Mouse (Mus musculus) embryonic stem cell, embryonic (primary cell): Measurements from ENCODE around the gene Chil4.
"Not testable (repeated sequence)": the region's sequence is repeated elsewhere in the genome, so short reads cannot be mapped to it uniquely, and the experiment has no call there.

ENCODE experiments used
- CTCF ChIA-PET, 4 experiments: fragments of 300-600 bp in 2 of 4; fragments of 350-600 bp in 2 of 4; sonication (Branson Sonifier 250); formaldehyde crosslinking; loops; one replicate each; lab custom pipeline; 2022; ENCODE audit warnings: inconsistent platforms in 2 of 4; lab: Charles Lee
- POLR2A ChIA-PET, 4 experiments: fragments of 300-600 bp in 2 of 4; fragments of 350-600 bp in 2 of 4; sonication (Branson Sonifier 250); formaldehyde crosslinking; loops; one replicate each; lab custom pipeline; 2022; ENCODE audit warnings: antibody characterized with exemption in 4 of 4, inconsistent platforms in 1 of 4; lab: Charles Lee

The Chil4 gene

DNA sequence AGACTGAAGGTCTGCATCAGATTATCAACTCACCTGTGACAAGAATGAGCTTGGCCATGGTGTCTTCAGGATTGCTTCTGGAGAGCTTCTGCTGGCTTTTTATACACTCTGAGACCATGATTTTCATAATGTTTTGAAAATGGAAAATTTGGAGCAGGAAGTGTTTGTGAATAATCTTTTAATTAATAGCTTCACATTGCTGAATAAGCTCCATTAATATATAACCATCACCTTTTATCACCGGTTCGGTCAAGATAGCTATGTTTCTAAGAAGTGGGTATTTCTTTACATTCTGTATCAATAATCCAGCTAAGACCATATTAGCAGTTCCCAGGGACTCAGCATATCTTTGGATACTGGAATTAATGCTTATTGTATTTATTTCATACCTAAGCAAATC, at the start of gene Chil4:
TSS of gene Chil4 (minus strand) at position 101 of the 400 bp plus-strand sequence.
- CTCF ChIA-PET: interaction anchor here in 1 of 4 experiments (1.0 kb wide), 1 partner anchor 126 kb away, joined by 3 read pairs; no protein-coding TSS in a partner anchor
- POLR2A ChIA-PET: no interaction called here

DNA sequence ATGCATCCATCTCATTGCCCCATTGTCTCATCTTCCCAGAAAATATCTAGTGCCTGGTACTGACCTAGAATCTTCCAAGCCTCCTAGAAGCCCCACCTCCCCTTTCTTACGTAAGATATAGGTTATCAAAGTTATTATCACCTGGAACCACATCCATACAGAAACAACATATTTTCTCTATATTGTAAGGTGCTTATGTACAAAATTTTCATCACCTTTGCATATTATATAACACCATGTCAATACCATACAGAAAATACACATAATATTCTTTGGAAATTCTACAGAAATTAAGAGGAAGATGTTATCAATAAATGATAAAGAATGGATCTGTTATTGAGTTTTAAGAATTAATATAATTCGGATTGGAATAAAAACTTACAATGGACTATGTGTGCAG, 46.5 kb upstream of the Chil4 start:
- ChIA-PET CTCF (no interaction called here), POLR2A (no interaction called here)

- CTCF ChIA-PET: interaction anchor here in 1 of 4 experiments (0.6 kb wide), 1 partner anchor 735 kb away, joined by 3 read pairs; no protein-coding TSS in a partner anchor
- POLR2A ChIA-PET: no interaction called here
Measured at GRCm38 (mm10) chr3:106264854-106265253, 45.5 kb upstream of the Chil4 start.

DNA sequence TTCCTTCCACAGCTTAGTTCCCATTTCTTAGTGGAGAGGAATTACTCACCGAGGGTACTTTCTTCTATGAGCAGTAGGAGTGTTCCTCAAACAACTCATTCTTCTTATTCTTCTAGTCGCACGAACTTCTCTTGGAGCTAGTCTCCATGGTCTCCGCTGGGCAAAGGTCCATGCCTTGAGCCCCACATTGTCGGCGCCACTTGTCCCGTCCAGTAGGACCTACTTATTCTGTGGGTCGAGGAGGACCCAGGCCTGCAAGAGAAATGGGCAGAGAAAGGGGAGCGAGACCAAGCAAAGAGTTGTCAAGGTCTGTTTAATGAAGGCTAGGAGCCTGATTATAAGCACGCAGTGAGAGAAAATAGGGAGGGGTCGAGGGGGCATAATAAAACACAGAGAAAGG, 37.8 kb upstream of the Chil4 start:
- POLR2A ChIA-PET: not testable (repeated sequence)

GRCm38 (mm10) chr3:106252719-106253118, 33.4 kb upstream of the Chil4 start:
- ChIA-PET CTCF (no interaction called here), POLR2A (no interaction called here)

More for the DNA sequence above, 37.8 kb upstream of the Chil4 start:
- CTCF ChIA-PET: not testable (repeated sequence)

DNA sequence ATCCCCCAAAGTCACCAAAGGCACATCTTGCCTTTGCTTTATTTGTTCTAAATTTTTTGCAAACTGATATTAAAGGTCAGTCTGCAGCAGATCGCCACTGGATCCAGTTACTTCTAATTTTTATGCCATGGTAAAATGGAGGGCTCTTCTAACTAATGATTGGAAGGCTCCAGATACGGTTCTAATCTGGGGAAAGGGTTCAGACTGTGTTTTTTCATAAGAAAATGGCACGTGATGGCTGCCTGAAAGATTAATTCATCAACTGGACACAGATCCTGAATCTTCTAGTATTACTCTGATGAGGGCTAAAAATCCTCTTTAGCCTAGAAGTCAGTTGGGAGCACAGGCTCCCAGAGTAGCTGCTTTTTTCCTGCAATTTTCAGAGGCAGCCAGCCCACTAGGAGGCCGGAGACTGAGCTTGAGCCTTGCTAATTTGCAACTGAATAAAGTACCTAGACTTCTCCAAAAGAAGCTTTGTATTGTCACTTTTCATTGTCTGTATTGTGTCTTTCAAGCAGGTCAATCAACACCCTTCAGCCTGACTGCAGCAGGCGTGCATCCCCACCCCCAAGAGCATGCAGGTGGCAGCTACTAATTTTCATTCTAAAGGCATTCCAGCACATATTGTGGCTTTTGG, 31.6 kb upstream of the Chil4 start:
- CTCF ChIA-PET, POLR2A ChIA-PET: not testable (repeated sequence)

- POLR2A ChIA-PET: not testable (repeated sequence)
Measured at GRCm38 (mm10) chr3:106247369-106247768, 28.1 kb upstream of the Chil4 start.

DNA sequence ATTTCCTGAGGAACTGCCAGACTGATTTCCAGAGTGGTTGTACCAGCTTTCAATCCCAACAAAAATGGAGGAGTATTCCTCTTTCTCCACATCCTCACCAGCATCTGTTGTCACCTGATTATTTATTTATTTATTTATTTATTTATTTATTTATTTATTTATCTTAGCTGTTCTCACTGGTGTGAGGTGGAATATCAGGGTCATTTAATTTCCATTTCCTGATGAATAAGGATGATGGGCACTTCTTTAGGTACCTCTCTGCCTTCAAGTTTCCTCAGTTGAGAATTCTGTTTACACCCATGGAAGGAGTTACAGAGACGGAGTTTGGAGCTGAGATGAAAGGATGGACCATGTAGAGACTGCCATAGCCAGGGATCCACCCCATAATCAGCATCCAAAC, 20.9 kb upstream of the Chil4 start:
- POLR2A ChIA-PET: interaction anchor here in 1 of 4 experiments (0.6 kb wide), 1 partner anchor 388 kb away, joined by 3 read pairs; no protein-coding TSS in a partner anchor
- CTCF ChIA-PET: not testable (repeated sequence)

More at GRCm38 (mm10) chr3:106247369-106247768, 28.1 kb upstream of the Chil4 start:
- CTCF ChIA-PET: not testable (repeated sequence)

DNA sequence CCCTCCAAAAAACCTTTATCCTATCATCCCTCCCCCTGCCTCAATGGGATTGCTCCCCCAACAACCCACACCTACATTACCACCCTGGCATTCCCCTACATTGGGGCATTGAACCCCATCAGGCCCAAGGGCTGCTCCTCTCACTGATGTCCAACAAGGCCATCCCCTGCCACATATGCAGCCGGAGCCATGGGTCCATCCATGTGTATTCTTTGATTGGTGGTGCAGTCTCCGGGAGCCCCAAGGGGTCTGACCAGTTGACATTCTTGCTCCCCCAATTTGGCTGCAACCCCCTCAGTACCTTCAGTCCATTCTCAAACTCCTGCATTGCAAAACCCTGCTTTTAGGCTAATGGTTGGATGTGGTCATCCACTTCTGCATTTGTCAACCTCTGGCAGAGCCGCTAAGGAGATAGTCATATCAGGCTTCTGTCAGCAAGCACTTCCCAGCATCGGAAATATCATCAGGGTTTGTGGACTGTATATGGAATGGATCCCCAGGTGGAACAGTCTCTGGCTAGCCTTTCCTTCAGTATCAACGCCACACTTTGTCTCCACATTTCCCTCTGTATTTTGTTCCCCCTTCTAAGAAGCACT, 20.0 kb upstream of the Chil4 start:
- POLR2A ChIA-PET: no interaction called here
- CTCF ChIA-PET: interaction anchor here in 2 of 4 experiments (0.6 kb wide), 2 partner anchors 482 to 1031 kb away, joined by 3 read pairs; no protein-coding TSS in a partner anchor

GRCm38 (mm10) chr3:106223391-106223790, 4.1 kb upstream of the Chil4 start:
- CTCF ChIA-PET: not testable (repeated sequence)
- POLR2A ChIA-PET: interaction anchor here in 1 of 4 experiments (1.2 kb wide), 1 partner anchor 23 kb away, joined by 3 read pairs; no protein-coding TSS in a partner anchor

- ChIA-PET CTCF (no interaction called here), POLR2A (no interaction called here)
Measured at GRCm38 (mm10) chr3:106221625-106222265, 2.4 kb upstream of the Chil4 start.

DNA sequence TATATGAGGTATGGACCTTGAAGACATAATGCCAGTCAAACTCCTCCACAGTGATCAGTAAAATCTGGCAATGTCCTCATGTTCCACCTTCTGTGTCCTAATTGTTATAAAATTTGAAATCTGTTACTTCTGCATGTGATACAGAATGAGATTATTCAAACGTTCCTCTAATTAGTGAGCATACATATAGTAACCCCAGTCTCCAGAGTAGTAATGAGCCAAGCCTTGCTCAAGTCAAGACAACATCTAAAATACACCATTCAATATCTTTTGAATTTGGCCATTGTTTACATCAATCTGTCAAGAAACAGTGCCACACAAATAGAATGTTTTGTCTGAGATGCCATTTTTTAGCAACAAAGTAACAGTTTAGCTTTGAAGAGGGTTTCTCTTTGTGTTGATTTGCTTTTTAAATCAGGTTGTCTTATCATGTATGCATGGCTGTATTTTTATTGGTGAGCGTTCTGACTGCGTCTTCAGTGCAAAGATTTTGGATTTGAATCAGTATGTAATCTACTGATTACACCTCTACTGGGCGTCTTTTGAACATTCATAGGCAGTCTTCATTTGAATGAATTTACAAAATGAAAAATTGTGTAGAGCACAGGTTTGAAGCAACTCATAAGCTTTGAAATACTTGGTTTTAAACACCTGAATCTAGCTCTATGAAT, 888 bp downstream of the Chil4 start:
- POLR2A ChIA-PET: interaction anchor here in 1 of 4 experiments (0.6 kb wide), 1 partner anchor 42 kb away, joined by 3 read pairs; no protein-coding TSS in a partner anchor
- CTCF ChIA-PET: not testable (repeated sequence)

GRCm38 (mm10) chr3:106198030-106198429, 21.3 kb downstream of the Chil4 start:
- CTCF ChIA-PET: not testable (repeated sequence)
- POLR2A ChIA-PET: interaction anchor here in 1 of 4 experiments (0.6 to 0.7 kb wide), 2 partner anchors 14 to 314 kb away, joined by 3 to 6 read pairs; no protein-coding TSS in a partner anchor

GRCm38 (mm10) chr3:106197246-106197645, 22.1 kb downstream of the Chil4 start:
- CTCF ChIA-PET: not testable (repeated sequence)
- POLR2A ChIA-PET: interaction anchor here in 1 of 4 experiments (0.7 kb wide), 1 partner anchor 13 kb away, joined by 3 read pairs; no protein-coding TSS in a partner anchor

GRCm38 (mm10) chr3:106196276-106196675, 23.0 kb downstream of the Chil4 start:
- ChIA-PET CTCF (no interaction called here), POLR2A (no interaction called here)

DNA sequence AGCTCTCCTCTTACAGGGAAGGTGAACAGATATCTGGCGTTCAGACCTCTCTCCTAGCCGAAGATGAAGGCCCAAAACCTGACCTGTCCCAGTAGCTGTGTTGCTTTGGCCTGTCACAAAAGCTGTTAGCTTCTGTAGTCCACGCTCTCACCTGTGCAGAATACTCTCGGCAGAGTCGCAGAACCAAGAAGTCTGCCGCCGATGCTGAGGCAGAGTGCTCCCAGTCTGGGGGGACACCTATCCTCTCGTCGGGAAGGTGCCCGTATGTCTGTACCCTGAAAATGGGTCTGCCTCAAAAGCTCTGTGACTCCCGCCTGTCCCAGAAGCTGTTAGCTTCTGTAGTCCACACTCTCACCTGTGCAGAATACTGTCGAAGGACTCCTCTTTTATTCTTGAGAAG, 23.8 kb downstream of the Chil4 start:
- ChIA-PET POLR2A (no interaction called here), CTCF (no interaction called here)

- ChIA-PET POLR2A (no interaction called here), CTCF (no interaction called here)
Measured at GRCm38 (mm10) chr3:106187991-106188390, 31.3 kb downstream of the Chil4 start.

- ChIA-PET POLR2A (no interaction called here), CTCF (no interaction called here)
Measured at GRCm38 (mm10) chr3:106177509-106178189, 41.7 kb downstream of the Chil4 start.

DNA sequence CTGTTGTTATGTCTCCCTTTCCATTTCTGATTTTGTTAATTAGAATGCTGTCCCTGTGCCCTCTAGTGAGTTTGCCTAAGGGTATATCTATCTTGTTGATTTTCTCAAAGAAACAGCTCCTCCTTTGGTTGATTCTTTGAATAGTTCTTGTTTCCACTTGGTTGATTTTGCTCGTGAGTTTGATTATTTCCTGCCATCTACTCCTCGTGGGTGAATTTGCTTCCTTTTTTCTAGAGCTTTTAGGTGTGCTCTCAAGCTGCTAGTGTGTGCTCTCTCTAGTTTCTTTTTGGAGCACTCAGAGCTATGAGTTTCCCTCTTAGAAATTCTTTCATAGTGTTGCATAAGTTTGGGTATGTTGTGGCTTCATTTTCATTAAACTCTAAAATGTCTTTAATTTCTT, 44.3 kb downstream of the Chil4 start:
- CTCF ChIA-PET, POLR2A ChIA-PET: not testable (repeated sequence)
